Mouse (Mus musculus) ES-E14 (cell line): ENCODE results near the gene Dync1li2. TPM values are rescaled to one million over a fixed set of nuclear protein-coding genes. Genes with fewer than 3 reads are reported as not detected.

ENCODE experiments used
- DNase-seq: peaks from one replicate; pipeline ENCODE4 v3.0.0-alpha.2; 2013; ENCODE audit warnings: low read depth, low spot score
- H3K27ac ChIP-seq: 2 replicates; pipeline ENCODE4 v1.5.1; 2012; ENCODE audit warnings: low read depth, mild to moderate bottlenecking, low read length, moderate library complexity, mixed read lengths; ENCODE audit not compliant: poor library complexity, insufficient read depth, severe bottlenecking
- H3K36me3 ChIP-seq: 2 replicates; pipeline ENCODE4 v1.6.1; 2012; ENCODE audit warnings: mild to moderate bottlenecking, low read length, moderate library complexity, mixed read lengths; ENCODE audit not compliant: control insufficient read depth, poor library complexity, insufficient read depth, severe bottlenecking
- H3K4me1 ChIP-seq, 2 experiments: fragments of 150-350 bp in 1 of 2; sonication (generic) in 1 of 2; 2 replicates each; pipeline ENCODE4 v1.6.1; 2012; ENCODE audit warnings: low read length in 2 of 2, mild to moderate bottlenecking in 1 of 2, mixed read lengths in 1 of 2; ENCODE audit not compliant: control insufficient read depth in 2 of 2, insufficient read depth in 2 of 2, poor library complexity in 1 of 2
- H3K4me3 ChIP-seq, 2 experiments: fragments of 150-350 bp in 1 of 2; sonication (generic) in 1 of 2; 2 replicates each; pipeline ENCODE4 v1.5.1; 2012; ENCODE audit warnings: low read length in 2 of 2, low read depth in 1 of 2, mild to moderate bottlenecking in 1 of 2, mixed read lengths in 1 of 2; ENCODE audit not compliant: insufficient read depth in 1 of 2, poor library complexity in 1 of 2, severe bottlenecking in 1 of 2
- H3K9ac ChIP-seq: 2 replicates; pipeline ENCODE4 v1.6.1; 2012; ENCODE audit warnings: low read depth, mild to moderate bottlenecking, low read length, mixed read lengths; ENCODE audit not compliant: poor library complexity, insufficient read depth, severe bottlenecking
- H3K9me3 ChIP-seq: fragments of 150-350 bp; sonication (generic); 2 replicates; pipeline ENCODE4 v1.6.1; 2012; ENCODE audit warnings: low read depth, mild to moderate bottlenecking, low read length; ENCODE audit not compliant: control insufficient read depth, insufficient read depth
- CHD2 ChIP-seq: IDR thresholded peaks from 2 replicates; pipeline ENCODE4 v1.6.1; 2014; ENCODE audit warnings: mild to moderate bottlenecking, low read depth, low read length, inconsistent platforms
- HCFC1 ChIP-seq: IDR thresholded peaks from 2 replicates; pipeline ENCODE4 v1.6.1; 2012; ENCODE audit warnings: low read length, inconsistent platforms, borderline replicate concordance; ENCODE audit not compliant: insufficient read depth
- MAFK ChIP-seq: IDR thresholded peaks from 2 replicates; pipeline ENCODE4 v1.6.1; 2014; ENCODE audit warnings: mild to moderate bottlenecking, low read depth, low read length, inconsistent platforms; ENCODE audit not compliant: insufficient read depth
- ZC3H11A ChIP-seq: IDR thresholded peaks from 2 replicates; pipeline ENCODE4 v1.6.1; 2012; ENCODE audit warnings: low read depth, mild to moderate bottlenecking, inconsistent platforms, low read length, borderline replicate concordance
- ZNF384 ChIP-seq: IDR thresholded peaks from 2 replicates; pipeline ENCODE4 v1.6.1; 2012; ENCODE audit warnings: low read depth, low read length, inconsistent platforms
- in situ Hi-C, 2 experiments: fragments of 600-800 bp; cut with MboI; formaldehyde crosslinking; loops; one replicate each; pipeline ENCODE4 v1.15.1; 2025; ENCODE audit warnings: low sequenced_read_pairs in 2 of 2, inconsistent platforms in 1 of 2; ENCODE audit not compliant: unreplicated experiment in 2 of 2
- total RNA-seq: library from RNA; depleted of rRNA; stranded (reverse); fragments of 300-350 nt; gene quantifications from 2 replicates; pipeline ENCODE4 v1.2.3, GENCODE M21; 2012

Dync1li2 gene
- total RNA-seq, 1 experiment = 28.9 TPM

- H3K36me3 ChIP-seq = peaks cover 30% of the 10 kb centered on the region
- in situ Hi-C loops = no loop called here
- no peak overlapping the region for H3K27ac ChIP-seq
- no peak for TF ChIP-seq HCFC1
- H3K4me3 ChIP-seq = no peak overlapping the region
- H3K4me1 ChIP-seq = peaks cover 4 to 13% of the 10 kb centered on the region in 2 experiments; a peak in 2 of 4 replicates
- no peak for DNase-seq
- H3K9me3 ChIP-seq = no peaks in the 10 kb centered on the region
- no peak overlapping the region for H3K9ac ChIP-seq
Measured at GRCm38 (mm10) chr8:104430230-104430629, 12.6 kb downstream of the Dync1li2 start.

GRCm38 (mm10) chr8:104427703-104428102 is 15.1 kb downstream of the Dync1li2 start:
- DNase-seq = no peak
- in situ Hi-C loops = no loop called here
- Histone ChIP-seq H3K9me3 (no peaks in the 10 kb centered on the region), H3K36me3 (peaks cover 43% of the 10 kb centered on the region), H3K4me3 (no peak overlapping the region), H3K4me1 (peaks cover 0 to 1% of the 10 kb centered on the region in 2 experiments; a peak in 1 of 4 replicates), H3K27ac (no peak overlapping the region), H3K9ac (no peak overlapping the region)
- TF ChIP-seq CHD2 = no peak
- no peak for TF ChIP-seq ZNF384
- no peak for TF ChIP-seq HCFC1
- no peak for TF ChIP-seq MAFK
- no peak for TF ChIP-seq ZC3H11A

GRCm38 (mm10) chr8:104422313-104422712 is 20.5 kb downstream of the Dync1li2 start:
- in situ Hi-C loops = no loop called here
- peaks cover 45% of the 10 kb centered on the region for H3K36me3 ChIP-seq
- peaks cover 0 to 2% of the 10 kb centered on the region in 2 experiments; a peak in 2 of 4 replicates for H3K4me1 ChIP-seq
- no peak overlapping the region for H3K9ac ChIP-seq
- no peak overlapping the region for H3K4me3 ChIP-seq
- no peak for DNase-seq
- H3K27ac ChIP-seq = no peak overlapping the region
- H3K9me3 ChIP-seq = no peaks in the 10 kb centered on the region
- TF ChIP-seq ZC3H11A (no peak), ZNF384 (no peak), MAFK (no peak), HCFC1 (no peak), CHD2 (no peak)

- Histone ChIP-seq H3K4me1 (peaks cover 0 to 10% of the 10 kb centered on the region in 2 experiments; a peak in 2 of 4 replicates), H3K36me3 (peaks cover 13% of the 10 kb centered on the region), H3K9ac (no peak overlapping the region), H3K9me3 (no peaks in the 10 kb centered on the region), H3K4me3 (no peak overlapping the region), H3K27ac (no peak overlapping the region)
- no peak for DNase-seq
- in situ Hi-C loops = no loop called here
- no peak for TF ChIP-seq ZNF384
- TF ChIP-seq CHD2 = no peak
- no peak for TF ChIP-seq MAFK
- TF ChIP-seq ZC3H11A = no peak
- TF ChIP-seq HCFC1 = no peak
Measured at GRCm38 (mm10) chr8:104416022-104416421, 26.8 kb downstream of the Dync1li2 start.

GRCm38 (mm10) chr8:104414204-104414603 is 28.6 kb downstream of the Dync1li2 start:
- TF ChIP-seq HCFC1 (no peak), ZNF384 (no peak), ZC3H11A (no peak)
- Histone ChIP-seq H3K4me3 (no peak overlapping the region), H3K36me3 (peaks cover 5% of the 10 kb centered on the region), H3K27ac (no peak overlapping the region), H3K9me3 (no peaks in the 10 kb centered on the region), H3K9ac (no peak overlapping the region), H3K4me1 (peaks cover 0 to 16% of the 10 kb centered on the region in 2 experiments; a peak in 2 of 4 replicates)
- in situ Hi-C loops = no loop called here
- no peak for DNase-seq
